Mouse (Mus musculus) bone marrow, adult 2 months (tissue): ENCODE results near the gene Maml3.

Source experiments
- CTCF ChIP-seq: fragments of 200-500 bp; IDR thresholded peaks from 2 replicates; pipeline ENCODE4 v1.5.1; 2011; ENCODE audit warnings: low read length, control low read depth; ENCODE audit not compliant: control insufficient read depth, insufficient read depth
- POLR2A ChIP-seq: fragments of 200-500 bp; IDR thresholded peaks from 2 replicates; pipeline ENCODE4 v1.6.1; 2011; ENCODE audit warnings: low read depth, mild to moderate bottlenecking, control low read depth, low read length, borderline replicate concordance; ENCODE audit not compliant: control insufficient read depth

DNA sequence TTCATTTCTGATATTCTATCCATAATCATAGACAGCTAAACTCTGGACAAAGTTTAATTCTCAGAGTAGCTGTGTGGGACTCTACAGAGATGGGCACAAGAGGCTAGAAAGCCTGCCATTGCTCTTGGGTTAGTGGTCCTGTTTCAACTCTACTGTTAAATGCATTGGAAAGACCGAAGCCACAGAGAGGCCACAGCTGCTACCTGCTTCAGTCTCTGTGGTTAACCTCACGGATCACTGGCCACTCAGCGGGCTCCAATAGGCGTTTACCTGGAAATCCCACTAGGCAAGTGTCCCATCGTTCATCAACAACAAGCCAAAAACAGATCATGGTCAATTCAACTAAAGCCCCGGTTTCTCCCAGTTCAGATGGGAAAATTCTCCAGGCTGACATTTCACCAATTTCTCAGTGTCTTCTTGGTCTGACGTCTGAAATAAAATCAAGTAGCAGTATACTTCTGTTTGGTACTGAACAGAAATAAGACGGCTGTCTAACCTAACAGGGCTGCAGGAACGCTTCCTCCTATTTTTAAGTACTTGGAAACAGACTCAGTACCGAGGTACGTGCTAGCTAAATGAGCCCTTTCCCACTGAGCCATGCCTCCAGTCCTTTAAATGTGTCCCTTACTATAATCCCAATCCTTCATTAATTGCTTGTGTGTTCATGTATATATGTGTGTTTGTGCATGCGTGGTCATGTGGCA lies 339.5 kb downstream of the Maml3 start:
- TF ChIP-seq CTCF (no peak), POLR2A (no peak)
